Mouse (Mus musculus) liver (tissue): ENCODE results near the gene Pcca.

Source experiments
- DNase-seq: peaks from one replicate; pipeline ENCODE4 v3.0.0-alpha.2; 2020; ENCODE audit warnings: mixed read lengths

The Pcca gene

DNA sequence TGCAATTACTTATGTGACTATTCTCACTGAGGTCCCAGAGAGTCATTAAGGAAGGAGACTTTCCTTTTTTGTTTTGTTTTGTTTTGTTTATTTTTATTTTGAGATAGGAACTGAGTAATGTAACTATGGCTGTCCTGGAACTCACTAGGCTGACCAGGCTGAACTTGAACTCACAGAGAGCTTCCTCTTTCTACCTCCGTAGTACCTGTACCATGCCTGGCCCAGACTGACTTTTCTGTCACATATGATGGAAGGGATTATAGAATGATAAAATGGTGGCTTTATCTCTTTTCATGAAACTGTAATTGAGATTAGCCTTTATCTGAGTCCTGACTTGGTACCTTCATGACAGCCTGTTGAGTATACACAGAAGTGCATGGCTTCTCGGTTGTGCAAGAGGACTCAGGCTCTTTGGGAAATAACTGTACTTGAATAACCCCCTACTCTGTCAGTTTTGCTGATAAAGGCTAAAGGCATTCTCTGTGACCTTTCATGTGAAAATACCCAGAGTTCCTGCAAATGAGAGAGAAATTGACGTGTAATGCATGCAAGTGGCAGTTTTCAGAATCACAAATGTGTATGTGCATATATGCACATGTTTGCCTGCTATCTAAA is 115.3 kb downstream of the Pcca start:
- no peak for DNase-seq

DNA sequence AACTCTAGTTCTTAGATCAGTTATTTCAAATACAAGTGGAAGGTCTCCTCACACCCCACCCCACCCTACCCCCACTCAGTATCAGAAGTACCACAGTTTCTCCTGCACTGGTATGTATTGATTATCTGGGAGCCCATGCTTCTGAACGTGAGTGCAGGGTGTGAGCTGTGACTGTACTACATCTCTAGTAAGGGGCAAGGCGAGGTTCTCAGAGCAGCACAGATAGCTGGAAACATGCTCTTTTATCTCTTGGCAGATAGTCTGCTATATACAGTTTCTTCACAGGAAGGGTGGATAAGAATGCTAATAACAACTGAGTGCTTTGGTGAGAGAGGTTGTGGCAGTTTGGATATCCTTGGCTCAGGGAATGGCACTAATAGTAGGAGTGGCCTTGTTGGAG is 117.6 kb downstream of the Pcca start:
- peak; percentile 34 for DNase-seq

- DNase-seq = no peak
These were observed 141.5 kb downstream of the Pcca start for GRCm38 (mm10) chr14:122675661-122676060.

DNA sequence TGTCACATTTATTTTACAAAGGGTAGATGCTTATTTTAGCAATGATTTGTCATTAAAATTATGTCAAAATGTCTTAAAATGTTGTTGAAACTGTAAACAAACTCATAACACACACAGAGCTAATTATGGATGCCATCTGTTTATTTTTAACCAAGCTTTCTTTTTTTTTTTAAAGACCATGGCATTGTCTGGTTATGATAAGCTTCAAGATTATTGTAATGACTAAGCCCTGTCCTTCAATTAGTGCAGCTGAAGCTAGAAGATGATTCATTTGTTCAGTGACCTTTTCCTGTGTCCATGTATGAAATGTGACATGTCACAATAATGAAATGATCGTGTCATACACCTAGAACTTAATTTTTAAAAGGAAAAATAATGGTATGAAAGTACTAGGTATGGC is 149.5 kb downstream of the Pcca start:
- no peak for DNase-seq

- DNase-seq = no peak
These were observed 150.1 kb downstream of the Pcca start for GRCm38 (mm10) chr14:122684250-122684649.

DNA sequence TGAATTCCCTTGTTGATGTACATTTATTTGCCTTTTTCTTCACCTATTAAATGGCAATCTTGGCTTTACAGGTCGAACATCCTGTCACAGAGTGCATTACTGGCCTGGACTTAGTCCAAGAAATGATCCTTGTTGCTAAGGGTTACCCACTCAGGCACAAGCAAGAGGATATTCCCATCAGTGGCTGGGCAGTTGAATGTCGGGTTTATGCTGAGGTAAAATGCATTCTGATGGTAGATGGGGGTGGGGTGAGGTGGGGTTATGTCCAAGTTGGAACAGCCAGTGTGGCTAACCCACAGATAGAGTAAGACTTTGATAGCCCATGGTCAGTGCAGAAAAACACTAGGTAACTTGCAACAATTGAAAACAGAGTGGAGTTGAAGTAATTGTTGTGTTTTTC is 150.7 kb downstream of the Pcca start:
- no peak for DNase-seq

DNA sequence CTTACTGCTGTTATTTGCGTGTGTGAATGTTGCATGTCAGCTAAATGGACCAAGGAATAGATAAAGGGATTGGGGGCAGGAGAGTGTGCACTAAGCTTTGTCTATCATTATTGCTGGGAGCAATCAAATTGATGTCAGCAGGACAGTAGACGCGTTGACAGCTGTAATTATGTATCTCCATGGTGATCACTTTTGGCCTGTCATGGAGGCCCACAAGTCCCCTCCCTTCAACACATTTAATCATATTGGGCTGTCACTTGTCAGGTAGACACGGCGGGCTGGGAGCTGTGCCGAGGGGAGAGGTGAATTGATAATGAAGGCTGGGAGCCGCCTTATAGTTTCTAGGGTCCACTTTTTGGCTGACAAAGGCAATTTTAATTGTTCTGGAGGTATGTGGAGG is 153.3 kb downstream of the Pcca start:
- no peak for DNase-seq

- DNase-seq = no peak
These were observed 154.3 kb downstream of the Pcca start for GRCm38 (mm10) chr14:122688378-122688777.

GRCm38 (mm10) chr14:122689136-122689815 is 155.2 kb downstream of the Pcca start:
- no peak for DNase-seq

DNA sequence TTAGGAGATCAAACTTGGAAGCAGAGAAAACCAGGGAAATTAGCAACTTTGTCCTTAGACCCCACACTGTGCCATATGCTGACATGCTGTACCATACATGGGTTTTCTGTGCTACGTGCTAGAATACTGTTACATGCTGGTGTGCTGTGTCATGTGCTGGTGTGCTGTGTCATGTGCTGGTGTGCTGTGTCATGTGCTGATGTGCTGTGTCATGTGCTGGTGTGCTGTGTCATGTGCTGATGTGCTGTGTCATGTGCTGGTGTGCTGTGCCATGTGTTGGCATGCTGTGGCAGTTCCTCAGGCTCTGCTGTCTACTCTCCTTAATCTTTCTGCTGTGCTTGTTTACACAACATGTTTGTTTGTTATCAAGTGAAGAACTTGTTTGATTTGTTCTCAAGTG is 157.4 kb downstream of the Pcca start:
- DNase-seq = no peak

DNA sequence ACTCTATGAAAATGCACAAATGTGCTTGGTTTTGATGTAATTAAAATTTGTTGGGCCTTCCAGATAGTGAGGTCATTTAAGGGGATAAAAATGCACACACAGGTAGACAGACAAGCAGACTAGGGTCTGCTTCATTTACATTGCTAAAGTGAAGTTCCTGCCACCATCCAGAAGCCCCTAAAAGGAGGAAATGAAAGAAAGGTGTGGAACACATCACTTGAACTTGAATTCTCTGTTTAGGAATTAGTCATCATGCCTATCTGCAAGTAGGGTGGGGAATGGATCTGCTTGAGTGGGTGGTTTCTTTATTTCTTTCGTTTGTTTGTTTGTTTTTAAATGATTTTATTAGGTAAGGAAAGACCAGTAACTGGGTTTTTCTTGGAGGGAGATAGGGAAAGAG is 166.2 kb downstream of the Pcca start:
- no peak for DNase-seq

GRCm38 (mm10) chr14:122713793-122714192 is 179.7 kb downstream of the Pcca start:
- DNase-seq = no peak

- DNase-seq = no peak
These were observed 180.8 kb downstream of the Pcca start for GRCm38 (mm10) chr14:122714911-122715310.

GRCm38 (mm10) chr14:122716057-122716456 is 181.9 kb downstream of the Pcca start:
- DNase-seq = no peak

- DNase-seq = no peak
These were observed 185.5 kb downstream of the Pcca start for GRCm38 (mm10) chr14:122719496-122720080.

- no peak for DNase-seq
These were observed 186.9 kb downstream of the Pcca start for GRCm38 (mm10) chr14:122720989-122721388.

GRCm38 (mm10) chr14:122721750-122722149 is 187.6 kb downstream of the Pcca start:
- DNase-seq = no peak

- DNase-seq = no peak
These were observed 192.3 kb downstream of the Pcca start for GRCm38 (mm10) chr14:122726456-122726855.

- DNase-seq = no peak
These were observed 195.4 kb downstream of the Pcca start for GRCm38 (mm10) chr14:122729431-122730073.

- DNase-seq = no peak
These were observed 196.9 kb downstream of the Pcca start for GRCm38 (mm10) chr14:122730921-122731551.

- DNase-seq = no peak
These were observed 202.7 kb downstream of the Pcca start for GRCm38 (mm10) chr14:122736806-122737205.

DNA sequence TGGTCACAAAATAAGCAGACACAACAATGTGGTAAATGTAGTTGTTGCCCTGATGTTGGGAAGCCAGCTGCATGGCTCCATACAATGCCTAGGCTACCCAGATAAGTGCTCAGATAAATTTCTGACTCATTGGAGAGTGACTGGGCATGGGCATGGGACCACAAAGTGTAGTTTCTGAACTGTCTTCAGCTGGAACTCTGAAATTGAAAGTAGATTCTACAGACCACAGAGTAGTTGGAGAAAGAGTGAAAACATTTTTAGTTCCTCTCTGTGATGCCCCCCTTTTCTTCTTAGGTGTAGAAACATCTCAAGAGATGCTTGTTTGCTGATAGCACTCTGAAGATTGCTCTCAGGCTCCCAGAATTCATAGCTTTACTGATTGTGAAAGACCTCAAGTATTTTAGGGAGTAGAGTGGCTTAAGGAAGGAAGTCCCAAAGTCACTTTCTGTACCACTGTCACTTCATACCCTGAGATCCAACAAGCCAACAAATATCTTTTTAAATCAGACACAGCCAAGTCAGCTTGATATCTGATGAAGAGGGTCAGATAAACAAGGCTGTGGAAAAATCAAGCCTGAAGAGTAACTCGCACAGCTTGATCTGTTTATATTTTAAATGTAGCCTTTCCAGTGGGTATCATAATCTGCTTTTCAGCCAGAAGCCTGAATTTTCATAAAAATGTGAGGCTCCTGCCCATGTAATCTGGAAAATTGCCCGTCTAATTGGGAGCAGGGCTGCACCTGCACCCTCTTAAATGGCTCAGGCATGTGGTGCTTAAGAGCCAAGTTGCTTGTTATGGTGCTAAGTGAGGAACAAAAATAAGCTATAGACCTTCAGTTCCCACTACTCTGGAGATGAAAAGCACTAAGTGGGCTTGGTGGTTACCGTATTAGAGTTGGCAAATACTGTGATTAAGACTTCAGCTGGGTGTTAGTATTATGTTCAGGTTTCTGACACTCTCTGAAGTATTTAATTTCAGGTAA is 214.0 kb downstream of the Pcca start:
- DNase-seq = no peak
